Mouse (Mus musculus): ENCODE measurements around the gene Cdh13.

Cdh13 gene

GRCm38 (mm10) chr8:118381641-118382040 lies 98.1 kb downstream of the Cdh13 start:
- CTCF ChIA-PET, result no interaction called here

- CTCF ChIA-PET, result no interaction called here
These were observed 100.8 kb downstream of the Cdh13 start for GRCm38 (mm10) chr8:118384314-118384713.

DNA sequence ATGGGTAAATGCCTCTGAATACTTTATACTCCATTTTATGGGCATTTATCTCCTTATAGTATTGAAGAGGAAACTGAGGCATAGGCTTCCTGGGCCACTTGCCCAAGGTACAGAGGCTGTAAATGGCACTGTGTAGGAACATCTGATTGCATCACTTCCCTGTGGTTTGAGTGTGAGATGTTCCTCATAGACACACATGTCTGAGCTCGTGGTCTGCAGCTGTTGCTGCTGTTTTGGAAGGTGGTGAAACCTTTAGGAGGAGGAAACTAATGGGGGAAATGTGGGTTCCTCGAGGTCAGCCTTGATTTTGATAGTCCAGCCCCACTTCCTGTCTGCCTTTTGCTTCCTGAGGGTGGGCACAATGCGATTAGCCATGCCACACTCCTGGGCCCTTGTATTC lies 105.9 kb downstream of the Cdh13 start:
- CTCF ChIA-PET, result no interaction called here

DNA sequence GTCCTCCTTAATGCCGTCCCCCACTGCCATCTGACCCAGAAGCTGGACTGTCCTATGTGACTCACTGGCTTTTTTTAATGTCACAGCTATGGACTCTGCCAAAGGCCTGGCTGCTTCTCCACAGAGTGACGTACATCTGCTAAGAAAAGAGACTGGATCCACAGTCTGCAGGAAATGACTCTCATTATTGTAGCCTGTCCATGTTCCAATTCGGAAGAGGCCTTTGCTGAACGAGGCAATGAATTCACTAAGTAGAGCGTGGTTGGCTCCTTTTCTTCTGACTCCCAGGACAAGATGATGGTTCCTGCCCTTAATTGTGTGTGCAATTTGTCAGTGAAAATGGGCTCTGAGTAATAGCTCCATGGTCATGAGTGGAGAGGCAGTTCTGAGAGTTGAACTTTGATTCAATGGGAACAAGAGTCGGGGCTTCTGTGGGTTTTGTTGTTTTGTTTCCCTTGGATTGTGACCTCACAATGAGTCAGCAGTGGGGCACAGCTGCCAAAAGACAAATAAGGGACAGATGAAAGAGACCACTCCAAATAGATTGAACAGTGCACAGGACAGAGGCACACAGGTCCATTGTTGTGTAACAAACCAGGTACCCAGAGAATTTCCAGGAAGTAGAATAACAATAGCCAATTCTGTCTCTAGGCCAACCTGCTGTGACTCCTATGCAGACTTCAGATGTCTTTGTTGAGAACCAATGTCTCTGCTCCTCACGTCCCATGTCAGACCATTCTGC lies 110.5 kb downstream of the Cdh13 start:
- CTCF ChIA-PET, result no interaction called here

DNA sequence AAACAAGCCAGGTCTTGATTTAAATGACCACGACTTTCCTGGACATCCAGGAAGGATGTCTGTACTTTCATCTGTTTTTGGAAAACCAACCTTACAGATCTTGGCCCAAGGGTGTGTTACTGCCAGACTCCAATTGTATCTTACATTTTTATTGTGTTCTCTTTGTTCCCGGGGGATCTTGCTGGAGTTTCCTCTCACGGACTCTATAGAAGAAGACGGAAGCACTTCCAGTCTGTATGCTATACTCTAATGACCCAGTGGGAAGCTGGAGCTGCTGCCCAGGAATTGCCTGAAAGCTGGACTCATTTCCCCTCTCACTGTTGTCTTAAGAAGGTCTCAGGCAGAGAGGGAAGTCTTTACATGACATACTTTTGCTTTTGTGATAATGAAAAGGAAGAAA lies 111.6 kb downstream of the Cdh13 start:
- CTCF ChIA-PET, result no interaction called here

DNA sequence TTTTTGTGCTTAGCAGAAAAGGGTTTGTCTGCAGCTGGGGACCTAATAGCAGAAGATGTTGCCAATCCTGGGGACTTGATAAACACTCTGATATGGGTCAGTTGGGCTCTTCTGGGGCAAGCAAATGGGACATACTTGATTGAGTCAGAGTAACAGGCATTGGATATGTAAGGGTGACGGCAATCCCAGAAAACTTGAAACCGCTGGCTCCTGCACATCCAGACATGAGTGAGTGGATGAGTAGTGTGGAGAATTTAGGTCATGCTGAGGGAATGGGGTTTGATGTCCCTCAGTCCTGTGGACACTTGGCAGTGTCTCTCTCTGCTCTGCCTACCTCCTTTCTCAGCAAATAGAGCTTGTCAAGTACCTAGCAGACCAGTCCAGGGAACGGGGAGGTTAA lies 121.3 kb downstream of the Cdh13 start:
- CTCF ChIA-PET, result no interaction called here

GRCm38 (mm10) chr8:118407322-118407721 lies 123.8 kb downstream of the Cdh13 start:
- CTCF ChIA-PET, result no interaction called here

GRCm38 (mm10) chr8:118409396-118409795 lies 125.9 kb downstream of the Cdh13 start:
- CTCF ChIA-PET, result no interaction called here

GRCm38 (mm10) chr8:118410341-118410970 lies 126.9 kb downstream of the Cdh13 start:
- CTCF ChIA-PET, result no interaction called here

DNA sequence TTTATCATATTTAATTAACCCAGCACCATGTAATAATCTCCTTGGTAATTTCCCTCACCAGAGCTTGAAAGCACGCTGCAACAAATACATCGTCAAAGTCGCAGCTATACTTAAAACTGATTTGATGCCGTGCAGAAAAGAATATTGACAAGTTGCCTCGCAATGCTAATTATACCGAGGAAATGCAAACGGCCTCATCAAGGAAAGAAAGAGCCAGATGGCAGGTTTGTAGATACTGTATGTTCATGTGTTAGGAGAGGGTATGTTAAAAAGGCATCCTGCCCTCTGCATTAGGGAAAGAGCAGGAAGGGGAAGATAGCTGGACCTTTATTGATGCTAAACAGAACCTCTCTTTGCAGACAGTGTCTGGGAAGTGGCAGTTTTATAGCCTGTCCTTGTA lies 132.1 kb downstream of the Cdh13 start:
- CTCF ChIA-PET, result no interaction called here

DNA sequence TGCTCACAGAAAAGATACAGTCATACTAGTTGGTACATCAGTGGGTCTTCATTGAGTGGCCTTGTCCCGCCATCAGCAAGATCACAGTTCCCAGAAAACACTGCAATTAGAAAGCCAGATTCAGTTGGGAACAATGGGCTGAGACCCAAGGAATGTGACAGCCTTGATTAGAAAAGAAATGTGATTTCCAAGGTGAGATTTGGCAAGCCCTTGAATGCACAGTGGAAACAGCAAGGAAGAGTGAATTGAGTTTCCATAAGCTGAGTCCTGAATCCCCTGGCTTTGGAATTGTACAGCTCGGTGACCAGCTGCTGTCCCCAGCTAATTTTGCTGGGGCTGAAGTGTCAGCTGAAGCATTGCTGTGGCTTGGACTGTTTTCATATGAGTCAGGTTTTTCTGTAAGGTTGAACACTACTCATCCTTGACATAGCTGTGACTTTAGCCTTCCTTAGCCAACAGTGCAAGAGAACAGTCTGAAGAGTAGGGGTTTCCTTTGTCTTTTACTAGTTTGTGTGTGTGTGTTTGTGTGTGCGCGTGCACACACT lies 133.3 kb downstream of the Cdh13 start:
- CTCF ChIA-PET, result no interaction called here

- CTCF ChIA-PET, result no interaction called here
These were observed 139.1 kb downstream of the Cdh13 start for GRCm38 (mm10) chr8:118422624-118423023.

DNA sequence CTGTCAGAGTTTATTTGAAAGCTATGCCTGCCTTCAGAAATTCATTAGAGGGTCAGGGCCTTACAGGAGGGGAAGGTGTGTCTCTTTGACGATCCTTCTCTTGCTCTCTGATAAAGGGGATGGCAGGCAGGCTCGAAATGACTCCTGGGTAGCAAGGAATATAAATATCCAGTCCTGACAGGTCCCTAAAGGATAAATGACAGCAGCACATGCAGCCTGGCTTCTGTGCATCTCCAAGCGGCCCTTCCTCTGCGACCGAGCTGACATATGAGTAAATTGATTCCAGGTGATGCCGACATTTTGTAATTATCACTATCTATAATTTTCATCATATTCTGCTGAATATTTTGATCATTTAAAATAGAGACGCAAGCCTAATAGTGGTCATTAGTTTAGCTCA lies 145.4 kb downstream of the Cdh13 start:
- CTCF ChIA-PET, result no interaction called here

- CTCF ChIA-PET, result no interaction called here
These were observed 148.4 kb downstream of the Cdh13 start for GRCm38 (mm10) chr8:118431731-118432440.

DNA sequence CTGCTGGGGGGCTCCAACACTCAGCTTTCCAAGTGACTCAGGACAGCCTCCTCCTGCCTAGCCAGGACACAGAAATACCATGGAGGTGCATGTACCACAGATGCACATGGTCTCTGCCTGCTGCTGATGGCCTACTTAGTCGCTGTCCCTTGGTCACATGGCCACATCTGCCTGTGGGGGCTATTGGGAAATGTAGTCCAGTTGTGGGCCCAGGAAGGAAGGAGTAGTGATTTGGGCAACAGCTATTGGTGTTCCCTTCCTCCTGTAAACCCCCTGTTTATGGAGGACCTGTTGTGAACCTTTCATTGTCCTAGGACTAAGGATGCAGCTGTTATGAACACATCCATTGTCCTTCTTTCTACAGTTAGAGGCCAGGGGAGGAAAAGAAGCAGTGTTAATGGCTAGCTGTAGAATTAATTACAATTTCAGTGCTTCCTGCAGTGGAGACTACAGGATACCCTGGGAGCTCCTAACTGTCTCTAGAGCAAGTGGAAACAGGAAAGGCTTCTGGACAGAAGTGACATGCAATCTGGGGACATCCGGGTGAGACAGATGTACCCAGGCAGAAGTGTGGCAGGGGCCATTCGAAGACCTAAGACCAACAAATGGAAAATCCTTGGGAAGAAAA lies 150.1 kb downstream of the Cdh13 start:
- CTCF ChIA-PET, result no interaction called here

DNA sequence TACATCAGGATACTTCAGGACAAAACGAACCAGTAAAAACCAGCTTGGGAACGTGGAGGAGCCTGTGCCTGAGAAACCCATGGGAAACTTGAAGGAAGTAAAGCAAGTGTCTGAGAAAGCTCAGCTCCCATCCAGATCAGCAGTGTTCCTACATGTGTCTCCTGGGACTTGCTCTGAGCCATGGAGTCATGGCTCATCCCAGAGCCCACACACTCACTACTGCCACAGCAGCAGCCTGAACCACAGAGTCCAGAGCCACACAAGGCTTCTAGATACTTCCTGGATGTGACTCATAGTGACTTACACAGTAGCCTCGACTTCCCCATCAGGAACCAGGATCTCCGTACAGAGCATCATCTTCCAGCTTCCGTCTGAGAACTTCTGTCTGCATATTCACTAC lies 153.2 kb downstream of the Cdh13 start:
- CTCF ChIA-PET, result no interaction called here

DNA sequence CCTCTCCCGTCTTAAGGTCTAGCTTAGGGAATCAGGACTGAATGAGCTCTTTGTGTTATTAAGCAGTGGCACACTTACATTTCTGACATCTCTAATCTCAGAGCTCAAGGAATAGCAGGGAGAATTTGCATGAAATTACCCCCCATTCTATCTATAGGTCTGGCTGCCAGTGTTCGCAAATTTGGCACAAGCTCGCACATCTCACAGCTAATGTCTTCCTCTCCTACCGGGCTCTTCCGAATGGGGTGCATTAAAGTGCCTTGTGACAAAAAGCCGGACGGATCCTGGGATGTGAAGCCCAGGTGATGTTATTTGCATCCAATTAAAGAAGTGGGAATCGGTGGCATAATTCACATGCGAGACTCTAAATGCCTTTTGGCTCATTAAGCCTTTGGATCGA lies 153.6 kb downstream of the Cdh13 start:
- CTCF ChIA-PET, result no interaction called here

DNA sequence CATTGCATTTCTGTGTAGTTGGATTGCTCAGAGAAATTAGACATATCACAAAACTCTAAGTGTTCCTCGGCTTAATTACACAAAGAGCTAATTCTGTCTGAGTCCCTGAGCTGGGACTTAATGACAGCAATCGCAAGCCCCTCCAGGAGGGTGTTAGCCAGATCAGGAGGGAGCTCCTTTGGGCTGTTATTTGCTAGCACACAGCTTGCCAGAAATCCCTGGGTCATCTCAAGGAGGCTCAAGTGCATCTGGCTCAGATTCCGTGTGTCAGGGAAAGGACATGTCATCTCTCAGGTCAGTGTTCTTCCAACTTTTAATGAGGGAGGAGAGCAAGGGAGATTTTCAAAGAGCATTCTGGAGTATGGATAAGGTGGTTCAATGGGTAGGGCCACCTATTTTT lies 154.3 kb downstream of the Cdh13 start:
- CTCF ChIA-PET, result no interaction called here

GRCm38 (mm10) chr8:118439857-118440256 lies 156.3 kb downstream of the Cdh13 start:
- CTCF ChIA-PET, result no interaction called here

DNA sequence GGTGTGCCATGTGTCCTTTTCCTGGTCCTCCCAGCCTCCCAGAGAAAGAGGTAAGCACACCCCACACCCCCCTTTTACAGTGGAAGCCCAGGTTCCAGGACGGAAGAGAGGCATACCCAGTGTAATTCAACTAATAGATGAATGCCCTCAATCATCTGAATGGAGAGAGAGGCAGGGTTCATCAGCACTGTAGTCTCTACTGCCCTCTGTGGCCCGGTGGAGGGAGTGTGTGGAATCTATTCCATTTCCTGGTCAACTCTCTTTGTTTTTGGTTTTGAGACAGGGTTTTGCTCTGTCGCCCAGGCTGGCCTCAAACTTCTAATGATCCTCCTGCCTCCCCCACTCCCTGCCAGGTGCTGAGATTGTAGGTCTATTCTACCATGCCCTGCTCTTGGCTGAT lies 159.8 kb downstream of the Cdh13 start:
- CTCF ChIA-PET, result no interaction called here

GRCm38 (mm10) chr8:118444651-118445207 lies 161.2 kb downstream of the Cdh13 start:
- CTCF ChIA-PET, result no interaction called here

DNA sequence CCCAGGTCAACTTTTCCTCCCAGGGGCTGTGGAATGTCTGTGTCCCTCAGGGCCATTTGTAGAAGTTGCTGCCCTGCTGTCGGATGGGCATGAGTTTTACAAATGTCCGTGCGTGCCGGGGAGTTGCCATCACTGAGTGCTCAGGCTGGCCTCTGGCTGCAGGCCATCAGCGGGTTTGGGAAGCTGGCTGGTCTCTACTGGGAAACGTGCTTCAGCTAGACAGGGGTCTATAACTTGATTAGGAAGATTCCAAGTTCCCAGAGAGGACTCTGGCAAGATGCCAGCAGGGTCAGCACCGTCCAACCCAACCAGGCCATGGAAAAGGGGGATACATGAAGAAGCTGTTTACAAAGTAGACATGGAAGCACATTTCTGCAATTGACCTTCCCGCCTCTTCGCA lies 163.0 kb downstream of the Cdh13 start:
- CTCF ChIA-PET, result no interaction called here
